Mouse (Mus musculus) heart, adult 2 months (tissue): ENCODE data around the gene Uqcrc1. TPM values are rescaled to one million over a fixed set of nuclear protein-coding genes. Genes with fewer than 3 reads are reported as not detected.

ENCODE experiments used
- DNase-seq, 2 experiments: peaks; one replicate each; pipeline ENCODE4 v3.0.0; 2021
- H3K27ac ChIP-seq: fragments of 200-600 bp; 2 replicates; pipeline ENCODE4 v1.8.1; 2022
- H3K27me3 ChIP-seq: fragments of 200-500 bp; 2 replicates; pipeline ENCODE4 v1.6.1; 2012; ENCODE audit warnings: mild to moderate bottlenecking, low read length, inconsistent platforms, mixed read lengths; ENCODE audit not compliant: control insufficient read depth, insufficient read depth
- H3K36me3 ChIP-seq: fragments of 200-500 bp; 2 replicates; pipeline ENCODE4 v1.6.1; 2012; ENCODE audit warnings: low read length, inconsistent platforms; ENCODE audit not compliant: control insufficient read depth, insufficient read depth
- H3K4me1 ChIP-seq: fragments of 200-500 bp; 2 replicates; pipeline ENCODE4 v1.6.1; 2011; ENCODE audit warnings: low read length; ENCODE audit not compliant: control insufficient read depth, insufficient read depth
- H3K4me3 ChIP-seq: fragments of 200-600 bp; 2 replicates; pipeline ENCODE4 v1.8.1; 2022
- H3K79me2 ChIP-seq: fragments of 200-500 bp; replicated peaks from 2 replicates; pipeline ENCODE4 v1.6.1; 2012; ENCODE audit warnings: mild to moderate bottlenecking, inconsistent platforms, low read length, moderate library complexity, mixed read lengths; ENCODE audit not compliant: control insufficient read depth, insufficient read depth
- H3K9ac ChIP-seq: fragments of 200-500 bp; 2 replicates; pipeline ENCODE4 v1.6.1; 2012; ENCODE audit warnings: low read depth, mild to moderate bottlenecking, control low read depth, inconsistent platforms, low read length, mixed read lengths
- CTCF ChIP-seq: fragments of 200-600 bp; IDR thresholded peaks from 2 replicates; pipeline ENCODE4 v1.8.1; 2022; ENCODE audit warnings: antibody characterized with exemption, mild to moderate bottlenecking, moderate library complexity
- EP300 ChIP-seq: fragments of 200-500 bp; IDR thresholded peaks from 2 replicates; pipeline ENCODE4 v1.6.1; 2011; ENCODE audit warnings: low read depth, low read length, control low read depth; ENCODE audit not compliant: insufficient read depth
- POLR2A ChIP-seq: fragments of 200-500 bp; IDR thresholded peaks from 2 replicates; pipeline ENCODE4 v1.6.1; 2011; ENCODE audit warnings: mild to moderate bottlenecking, low read depth, low read length, control low read depth; ENCODE audit not compliant: insufficient read depth
- WGBS: fragments of 180-500 bp; shearing (Covaris S2); methylation state at CpG from one replicate; pipeline ENCODE4 v1.1.7; 2018; 5-methylcytosine and 5-hydroxymethylcytosine counted together
- intact Hi-C: fragments of 180-260 bp; cut with DNase I; formaldehyde crosslinking; loops from one replicate; pipeline ENCODE4 v1.15.1; 2025
- long read RNA-seq: library from polyadenylated mRNA; stranded (forward); transcript quantifications from one replicate; pipeline ENCODE4 v2.0.0, GENCODE M21; 2021
- polyA plus RNA-seq: library from polyadenylated mRNA; depleted of rRNA; stranded (reverse); fragments of >200 nt; gene quantifications from 2 replicates; pipeline ENCODE4 v1.2.3, GENCODE M21; 2012; rRNA removed
- total RNA-seq, 2 experiments: library from RNA; stranded (reverse); gene quantifications; 2 replicates each; pipeline ENCODE4 v1.2.3; 2021

The Uqcrc1 gene
- 1,000 to 10,000 TPM; 2,061 to 2,422 TPM for total RNA-seq
- 2,481 and 2,989 TPM in 2 replicates for polyA plus RNA-seq
- long read RNA-seq, transcript Uqcrc1-201 (13 exons, 1,653 nt), result major isoform, 3,614 of 3,752 reads
- long read RNA-seq, partial matches to known transcripts, result 87 of 3,752 reads
- long read RNA-seq, other reads (novel, unspliced or antisense), result 51 of 3,752 reads

DNA sequence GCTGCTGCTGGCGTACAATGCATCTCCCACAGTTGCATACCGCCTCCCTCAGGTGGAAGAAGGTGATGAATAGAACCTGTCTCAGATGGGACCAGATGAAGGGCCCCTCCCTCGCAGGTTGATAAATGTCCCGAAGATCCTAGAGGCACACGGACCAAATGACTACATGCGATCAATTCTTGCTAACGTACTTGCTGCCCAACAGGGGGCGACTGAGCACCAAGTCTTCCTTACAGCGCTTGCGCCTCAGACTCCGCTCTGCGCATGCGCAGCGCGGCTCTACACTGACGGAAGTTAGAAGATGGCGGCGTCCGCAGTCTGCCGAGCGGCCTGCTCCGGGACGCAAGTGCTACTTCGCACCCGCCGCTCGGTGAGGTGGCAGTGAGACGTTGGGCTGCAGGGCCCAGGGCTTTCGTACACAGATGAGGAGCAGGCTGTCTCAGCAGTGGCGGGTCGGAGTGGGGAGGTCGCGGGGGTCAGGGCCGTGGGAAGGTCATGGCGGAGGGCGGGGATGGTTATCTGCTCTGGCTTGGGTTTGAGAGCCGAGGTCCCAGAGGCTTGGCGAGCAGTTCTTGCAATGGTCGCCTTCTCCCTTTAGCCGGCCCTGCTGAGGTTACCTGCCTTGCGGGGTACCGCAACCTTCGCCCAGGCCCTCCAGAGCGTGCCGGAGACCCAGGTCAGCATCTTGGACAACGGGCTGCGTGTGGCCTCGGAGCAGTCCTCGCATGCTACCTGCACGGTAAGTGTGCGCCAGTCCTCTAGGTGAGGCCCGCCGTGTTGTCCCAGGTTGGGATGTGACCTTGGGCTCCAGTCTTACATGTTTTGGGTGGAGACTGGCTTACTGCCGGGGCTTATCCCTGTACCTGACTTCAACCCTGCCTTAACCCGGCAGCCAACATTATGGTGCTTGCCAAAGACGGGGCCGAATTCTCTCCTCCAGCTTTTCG is at the start of gene Uqcrc1:
Gene Uqcrc1, plus strand, starts transcription at position 216 of the 947 bp plus-strand sequence.
- H3K79me2 ChIP-seq, result peaks cover 4% of the 10 kb centered on the region; the same call in 1 of the 2 replicates
- peaks cover 17% of the 10 kb centered on the region for H3K36me3 ChIP-seq
- H3K27ac ChIP-seq, result peak within 1 kb of the TSS; percentile 98
- under 1% methylated on average over 58 of the region's 58 CpGs for WGBS
- intact Hi-C loops, result loop anchor here (1.0 kb wide), 1 partner anchor 54 kb away; no protein-coding TSS in a partner anchor
- peak; percentile 95 for DNase-seq
- peak within 1 kb of the TSS; percentile 84 for H3K9ac ChIP-seq
- no peaks in the 10 kb centered on the region for H3K27me3 ChIP-seq
- peak within 1 kb of the TSS; percentile 66 for H3K4me3 ChIP-seq
- H3K4me1 ChIP-seq, result peaks cover 3% of the 10 kb centered on the region
- peak; percentile 98 for TF ChIP-seq POLR2A
- peak; percentile 71; the same call in 1 of the 2 replicates for TF ChIP-seq EP300
- peak; percentile 99; the same call in 1 of the 2 replicates for TF ChIP-seq CTCF

DNA sequence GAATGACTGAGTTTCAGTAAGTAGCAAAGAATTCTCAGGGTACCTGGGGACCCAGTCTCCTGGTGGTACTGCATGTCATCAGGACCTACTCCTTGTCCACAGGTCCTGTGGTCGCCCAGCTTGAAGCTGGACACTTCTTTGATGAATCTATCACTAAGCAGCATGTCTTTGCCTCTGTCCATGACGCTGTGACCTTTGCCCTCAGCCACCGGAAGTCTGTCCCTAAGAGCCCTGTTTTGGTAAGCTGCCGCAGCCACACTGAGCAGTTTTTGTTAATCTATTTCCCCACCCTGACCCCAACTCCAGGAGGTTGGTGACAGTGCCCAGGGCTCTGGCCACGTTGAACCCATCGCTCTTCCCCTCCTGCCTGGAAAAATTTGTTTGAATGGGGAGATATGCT is 24.1 kb upstream of the Uqcrc1 start:
- H3K4me3 ChIP-seq, result no peak overlapping the region
- H3K79me2 ChIP-seq, result no peaks in the 10 kb centered on the region
- no peak overlapping the region for H3K9ac ChIP-seq
- no peaks in the 10 kb centered on the region for H3K36me3 ChIP-seq
- no peak for DNase-seq
- intact Hi-C loops, result no loop called here
- 61% methylated on average over 6 of the region's 6 CpGs for WGBS
- H3K27me3 ChIP-seq, result no peaks in the 10 kb centered on the region
- no peak for TF ChIP-seq EP300
- TF ChIP-seq POLR2A, result no peak
- TF ChIP-seq CTCF, result no peak
- H3K27ac ChIP-seq, result no peak overlapping the region
- H3K4me1 ChIP-seq, result peaks cover 5% of the 10 kb centered on the region; the same call in 1 of the 2 replicates

DNA sequence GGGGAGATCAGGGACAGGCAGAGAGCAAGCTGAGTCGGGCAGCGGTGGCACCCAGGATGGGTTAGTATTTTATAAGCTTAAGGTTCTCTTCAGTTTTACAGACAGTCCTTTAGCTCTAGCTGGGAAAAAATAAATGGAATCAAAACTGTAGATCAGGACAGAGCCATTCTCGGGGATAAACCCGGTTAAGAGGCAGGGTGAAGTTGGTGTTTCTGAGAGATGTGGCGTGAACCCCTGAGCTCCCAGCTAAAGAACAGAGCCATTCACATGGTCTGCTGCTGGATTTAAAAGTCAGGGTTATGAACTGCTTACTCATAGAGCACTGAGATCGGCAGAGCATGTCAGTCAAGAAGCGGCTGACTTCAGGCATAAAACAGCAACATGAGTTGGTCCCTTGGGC is 23.3 kb upstream of the Uqcrc1 start:
- no peak overlapping the region for H3K4me3 ChIP-seq
- H3K4me1 ChIP-seq, result peaks cover 5% of the 10 kb centered on the region; the same call in 1 of the 2 replicates
- no peak overlapping the region for H3K9ac ChIP-seq
- no peaks in the 10 kb centered on the region for H3K79me2 ChIP-seq
- DNase-seq, result no peak
- peak overlapping the region; percentile 56; the same call in 1 of the 2 replicates for H3K27ac ChIP-seq
- intact Hi-C loops, result no loop called here
- TF ChIP-seq EP300 (no peak), CTCF (no peak), POLR2A (no peak)
- 93% methylated on average over 7 of the region's 7 CpGs for WGBS
- no peaks in the 10 kb centered on the region for H3K36me3 ChIP-seq
- H3K27me3 ChIP-seq, result no peaks in the 10 kb centered on the region

DNA sequence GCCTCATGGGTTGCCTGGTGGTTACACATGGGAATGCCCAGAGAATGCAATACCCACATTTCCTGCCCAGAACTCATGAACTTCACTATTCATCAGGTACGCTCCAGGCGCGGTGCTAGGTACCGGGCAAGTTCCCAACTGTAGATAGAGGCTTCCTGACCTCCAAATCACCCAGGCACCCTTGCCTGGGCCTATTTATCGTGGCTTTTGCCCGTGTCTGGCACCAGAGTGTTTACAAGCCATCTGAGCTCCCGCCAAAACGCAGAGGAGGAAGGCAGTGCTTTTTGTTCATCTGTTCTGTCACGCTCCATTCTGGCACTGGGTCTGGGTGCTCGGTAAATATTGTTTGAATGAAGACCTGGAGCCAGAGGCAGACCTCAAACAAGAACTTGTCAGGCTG is 22.8 kb upstream of the Uqcrc1 start:
- 60% methylated on average over 10 of the region's 10 CpGs for WGBS
- H3K9ac ChIP-seq, result no peak overlapping the region
- no peak for TF ChIP-seq CTCF
- TF ChIP-seq POLR2A, result no peak
- no peak for TF ChIP-seq EP300
- H3K4me3 ChIP-seq, result no peak overlapping the region
- DNase-seq, result peak in 1 of 2 experiments; percentile 36
- intact Hi-C loops, result no loop called here
- H3K27me3 ChIP-seq, result no peaks in the 10 kb centered on the region
- no peaks in the 10 kb centered on the region for H3K36me3 ChIP-seq
- H3K4me1 ChIP-seq, result peaks cover 5% of the 10 kb centered on the region; the same call in 1 of the 2 replicates
- no peaks in the 10 kb centered on the region for H3K79me2 ChIP-seq
- peak overlapping the region; percentile 56 for H3K27ac ChIP-seq

DNA sequence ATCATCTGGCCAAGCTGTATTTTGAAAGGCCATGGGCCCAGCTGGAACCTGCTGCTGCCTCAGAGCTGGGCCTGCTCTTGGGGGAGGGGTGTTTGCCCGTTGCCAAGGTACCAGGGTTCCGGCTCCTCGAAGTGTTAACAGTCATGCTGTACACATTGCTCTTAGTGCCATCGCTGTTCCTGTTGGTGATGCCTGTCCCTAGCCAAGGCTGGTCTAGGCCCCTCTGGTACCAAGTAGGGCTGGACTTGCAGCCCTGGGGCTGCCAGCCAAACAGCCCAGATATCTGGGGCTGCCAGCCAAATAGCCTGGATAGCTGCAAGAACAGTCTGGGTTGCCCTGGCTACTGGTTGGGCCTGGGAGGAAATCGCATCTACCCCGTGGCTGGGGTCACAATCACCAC is 21.9 kb upstream of the Uqcrc1 start, which contains the start of gene Tmem89:
Gene Tmem89, plus strand, starts transcription at position 129 of the 400 bp plus-strand sequence.
- peak; percentile 61 to 75 for DNase-seq
- Histone ChIP-seq H3K36me3 (no peaks in the 10 kb centered on the region), H3K27me3 (no peaks in the 10 kb centered on the region), H3K27ac (peak within 1 kb of the TSS; percentile 56), H3K9ac (no peak within 1 kb of the TSS), H3K79me2 (no peaks in the 10 kb centered on the region), H3K4me3 (no peak within 1 kb of the TSS), H3K4me1 (peaks cover 5% of the 10 kb centered on the region; the same call in 1 of the 2 replicates)
- intact Hi-C loops, result no loop called here
- WGBS, result 43% methylated on average over 6 of the region's 6 CpGs
- no peak for TF ChIP-seq CTCF
- 0 out of 2 replicates have a peak, but pooled peaks have one; percentile 44 for TF ChIP-seq EP300
